Mouse (Mus musculus): ENCODE data around the gene Axl. TPM values are rescaled to one million over a fixed set of nuclear protein-coding genes. Genes with fewer than 3 reads are reported as not detected.
"Not testable (repeated sequence)": the region's sequence is repeated elsewhere in the genome, so short reads cannot be mapped to it uniquely, and the experiment has no call there.

The Axl gene
- polyA plus RNA-seq, 3 experiments from 2014 or later, result 18.6 to 32.5 (median 25.5) TPM

DNA sequence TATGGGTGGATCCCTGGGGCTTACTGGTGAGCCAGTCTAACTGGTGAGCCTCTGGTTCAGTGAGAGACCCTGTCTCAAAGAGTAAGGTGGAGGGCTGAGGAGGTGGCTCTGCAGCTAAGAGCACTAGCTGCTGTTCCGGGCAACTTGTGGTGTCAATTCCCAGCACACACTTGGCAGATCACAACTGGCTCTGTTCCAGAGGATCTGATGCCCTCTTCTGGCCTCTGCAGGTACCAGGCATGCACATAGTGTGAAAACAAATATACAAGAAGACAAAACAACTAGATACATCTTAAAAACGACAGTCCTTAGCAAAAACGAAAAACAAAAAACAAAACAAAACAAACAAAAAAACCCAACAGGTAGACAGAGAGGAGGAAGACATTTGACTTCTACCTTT is 5.2 kb upstream of the Axl start:
- no peak for ATAC-seq

DNA sequence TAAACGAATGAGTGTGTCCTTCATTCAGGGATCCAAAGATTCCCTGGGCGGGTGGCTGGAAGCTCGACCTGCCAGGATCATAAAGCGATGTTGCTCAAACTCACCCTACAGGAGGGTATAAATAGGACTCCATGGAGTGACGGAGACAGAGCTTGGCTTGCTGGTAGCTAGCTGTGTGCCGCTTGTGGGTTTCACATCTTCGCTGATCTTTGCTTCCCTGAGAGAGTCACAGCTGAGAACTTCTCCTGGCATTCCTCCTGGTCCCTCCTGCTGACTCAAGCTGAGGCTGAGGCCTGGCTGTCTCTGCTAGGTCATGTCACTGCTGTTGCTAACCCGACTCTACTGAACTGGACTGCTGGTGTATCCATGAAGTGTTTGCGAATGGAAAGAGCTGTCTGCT is 4.5 kb upstream of the Axl start:
- not testable (repeated sequence) for ATAC-seq

DNA sequence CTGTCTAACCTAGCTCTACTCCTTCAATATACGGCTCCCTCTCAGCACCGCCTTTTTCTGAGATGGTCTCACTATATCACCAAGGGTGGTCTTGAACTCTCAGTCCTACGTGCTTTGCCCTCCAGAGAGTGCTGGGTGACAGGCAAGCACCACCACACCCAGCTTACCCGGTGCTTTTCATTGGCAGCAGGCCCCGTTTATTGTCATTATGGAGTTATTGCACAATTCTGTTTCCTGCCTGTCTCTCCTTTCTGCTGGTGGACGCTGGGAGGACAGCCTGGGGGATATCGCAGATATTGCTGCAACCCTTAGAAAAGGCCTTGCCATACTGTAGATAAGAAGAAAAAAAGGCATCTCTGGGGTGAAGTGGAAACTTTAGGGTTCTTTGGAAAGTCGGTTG is 2.1 kb upstream of the Axl start:
- no peak for ATAC-seq

DNA sequence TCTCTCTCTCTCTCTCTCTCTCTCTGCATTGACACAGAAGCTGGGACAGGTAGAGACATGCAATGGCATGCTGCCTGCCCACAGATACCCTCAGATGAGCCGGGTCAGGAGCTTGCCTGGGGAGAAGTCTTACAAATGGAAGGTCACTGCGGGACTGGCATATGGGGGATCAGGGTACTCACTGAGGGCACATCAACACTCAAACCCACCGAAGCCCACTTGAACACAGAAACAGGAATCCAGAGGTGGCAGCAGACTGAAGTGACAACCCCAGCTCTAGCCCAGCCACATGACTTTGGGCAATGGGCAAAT is 580 bp upstream of the Axl start:
- no peak for ATAC-seq

DNA sequence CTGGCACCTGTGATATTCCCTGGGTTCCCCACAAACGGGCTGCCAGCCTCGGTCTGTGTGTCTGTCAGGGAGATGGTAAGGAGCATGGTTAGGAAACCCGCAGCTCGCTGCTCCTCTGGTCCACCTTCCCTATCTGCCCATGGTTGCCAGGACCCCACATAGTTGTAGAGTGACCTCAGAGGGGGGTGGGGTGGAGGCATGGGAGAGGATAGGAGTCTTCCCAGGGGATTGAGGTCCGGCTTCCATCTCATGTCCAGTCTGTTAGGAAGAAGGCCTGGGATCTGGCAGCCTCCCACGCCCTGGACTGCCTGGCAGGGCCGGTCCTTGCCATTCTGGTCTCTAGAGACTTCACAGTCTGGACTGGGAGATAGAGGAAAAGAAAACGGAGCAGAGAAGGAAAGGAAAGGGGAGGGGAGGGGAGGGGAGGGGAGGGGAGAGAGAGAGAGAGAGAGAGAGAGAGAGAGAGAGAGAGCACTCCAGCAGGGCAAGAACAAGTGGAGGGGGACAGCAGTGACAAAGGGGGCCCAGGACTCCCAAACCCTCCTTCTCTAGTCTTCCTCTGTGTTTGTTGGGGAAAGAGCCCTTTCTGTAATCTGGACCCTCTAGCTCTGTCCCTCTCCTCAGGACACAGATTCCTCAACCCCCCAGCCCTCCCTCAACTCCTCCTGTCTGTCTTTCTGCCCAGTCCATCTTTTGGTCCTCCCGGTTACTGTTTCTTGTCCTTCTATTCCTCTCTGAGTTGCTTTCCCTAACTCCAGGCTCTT is 867 bp downstream of the Axl start:
- ATAC-seq, result no peak

DNA sequence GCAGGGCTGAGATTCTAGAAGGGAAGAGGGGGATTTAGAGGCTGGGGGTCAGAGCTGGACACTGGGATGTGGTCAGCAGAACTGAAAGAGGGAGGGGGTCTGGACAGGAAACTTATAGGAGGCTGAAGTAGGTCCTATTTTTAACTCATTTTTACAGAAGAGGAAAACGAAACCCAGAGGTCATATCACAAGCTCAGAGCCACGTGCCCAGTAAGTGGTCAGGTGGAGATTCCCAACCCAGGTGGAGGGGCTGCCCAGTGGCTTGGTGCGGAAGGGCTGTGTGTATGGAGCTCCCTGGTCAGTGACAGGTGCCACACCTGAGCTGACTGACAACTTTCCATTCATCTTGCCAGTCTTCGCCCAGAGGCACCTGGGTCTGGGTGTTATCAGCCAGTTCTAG is 1.5 kb downstream of the Axl start:
- no peak for ATAC-seq

DNA sequence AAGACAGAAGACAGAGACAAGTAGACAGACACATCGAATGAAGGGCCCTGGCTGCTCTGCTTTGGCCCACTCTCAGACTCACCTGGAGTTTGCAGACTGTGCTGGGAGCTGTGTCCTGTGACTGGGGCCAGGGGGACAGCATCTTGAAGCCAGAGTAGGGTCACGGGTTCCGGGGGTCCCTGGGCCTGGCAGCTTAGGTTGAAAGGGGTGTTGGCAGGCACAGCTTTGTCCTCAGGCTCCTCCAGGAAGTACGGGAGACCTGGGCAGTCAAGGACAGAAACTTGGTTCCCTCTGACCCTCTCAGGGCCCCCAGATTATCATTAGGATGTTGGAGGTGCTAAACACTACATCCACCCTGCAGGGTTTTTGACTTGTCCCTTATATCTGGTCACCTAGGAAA is 2.8 kb downstream of the Axl start:
- ATAC-seq, result no peak

DNA sequence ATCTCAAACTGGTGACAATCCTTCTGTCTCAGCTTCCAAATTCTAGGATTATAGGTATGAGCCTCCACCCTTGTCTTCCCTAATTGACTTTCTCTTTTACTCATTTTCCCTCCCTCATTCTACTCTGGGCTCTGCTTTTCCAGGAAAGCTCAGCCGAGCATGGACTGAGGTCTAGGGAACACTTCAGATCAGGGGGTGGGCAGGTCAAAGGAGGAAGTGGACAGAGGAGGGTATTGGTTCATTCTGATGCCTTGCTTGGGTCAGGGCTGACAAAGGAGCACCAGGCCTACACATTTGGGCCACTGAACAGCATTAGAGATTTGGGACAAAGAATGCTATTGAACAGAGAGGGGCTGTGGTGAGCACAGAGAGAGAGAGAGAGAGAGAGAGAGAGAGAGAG is 3.7 kb downstream of the Axl start:
- ATAC-seq, result no peak

DNA sequence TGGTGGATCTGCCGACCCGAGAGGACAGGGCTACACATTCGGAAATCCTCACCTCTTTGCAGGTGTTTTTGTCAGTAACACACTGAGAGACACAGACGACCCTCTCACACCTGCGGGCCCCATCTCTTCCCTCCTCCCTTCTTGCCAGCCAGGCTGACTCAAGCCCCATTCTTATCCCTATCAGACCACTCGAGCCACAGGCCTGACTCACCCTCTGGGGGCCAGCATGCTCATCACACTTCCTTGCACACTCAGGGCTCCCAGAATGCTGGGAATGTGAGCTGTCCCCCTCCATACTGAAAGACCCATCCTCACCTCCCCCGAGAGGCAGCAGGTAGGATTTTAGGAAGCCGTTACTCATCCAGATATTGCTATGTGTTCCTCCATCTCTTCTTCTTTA is 4.8 kb downstream of the Axl start:
- ATAC-seq, result no peak

DNA sequence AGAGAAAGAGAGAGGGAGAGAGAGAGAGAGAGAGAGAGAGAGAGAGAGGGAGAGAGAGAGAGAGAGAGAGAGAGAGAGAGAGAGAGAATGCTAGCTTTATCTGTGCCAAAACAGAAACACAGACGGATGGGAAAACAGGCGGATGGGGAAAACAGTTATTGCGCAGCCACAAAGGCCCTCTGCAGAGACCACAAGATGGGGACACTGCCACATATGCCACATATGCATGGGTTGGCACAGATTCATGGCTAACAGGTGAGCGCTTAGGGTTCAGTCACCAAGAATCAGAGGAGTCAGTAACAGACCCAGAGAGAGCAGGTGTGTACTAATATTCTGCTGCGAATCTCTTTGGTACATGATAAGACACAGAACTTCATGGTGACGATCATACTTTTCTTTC is 5.8 kb downstream of the Axl start:
- no peak for ATAC-seq

DNA sequence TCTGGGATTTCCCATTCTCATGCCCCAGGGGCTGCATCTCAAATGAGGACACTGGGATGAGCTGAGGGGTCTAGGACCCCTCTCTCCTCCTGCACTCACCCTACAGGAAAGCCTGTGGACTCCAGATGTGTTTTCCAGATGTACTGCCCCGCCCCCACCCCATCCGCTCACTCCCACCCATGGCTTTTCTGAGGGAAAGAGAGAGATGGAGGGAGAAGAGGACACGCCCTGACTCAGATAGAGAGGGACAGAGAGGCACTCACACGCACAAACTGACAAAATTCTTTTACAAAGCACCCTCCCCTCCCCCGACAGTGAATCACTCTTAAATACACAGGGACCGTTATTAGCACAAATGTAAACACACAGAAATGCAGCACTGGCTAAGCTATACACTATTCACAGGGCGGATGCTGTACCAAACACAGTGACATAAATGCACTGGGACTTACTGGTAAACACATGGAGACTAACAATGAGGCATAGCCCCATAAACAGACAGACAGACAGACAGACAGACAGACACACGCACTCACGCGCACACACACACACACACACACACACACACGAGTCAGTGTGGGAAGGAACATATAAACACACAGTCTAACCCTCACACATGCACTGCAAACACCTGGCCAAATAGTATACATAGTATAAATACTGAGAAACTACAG is 6.4 kb downstream of the Axl start:
- peak; percentile 60 for ATAC-seq

DNA sequence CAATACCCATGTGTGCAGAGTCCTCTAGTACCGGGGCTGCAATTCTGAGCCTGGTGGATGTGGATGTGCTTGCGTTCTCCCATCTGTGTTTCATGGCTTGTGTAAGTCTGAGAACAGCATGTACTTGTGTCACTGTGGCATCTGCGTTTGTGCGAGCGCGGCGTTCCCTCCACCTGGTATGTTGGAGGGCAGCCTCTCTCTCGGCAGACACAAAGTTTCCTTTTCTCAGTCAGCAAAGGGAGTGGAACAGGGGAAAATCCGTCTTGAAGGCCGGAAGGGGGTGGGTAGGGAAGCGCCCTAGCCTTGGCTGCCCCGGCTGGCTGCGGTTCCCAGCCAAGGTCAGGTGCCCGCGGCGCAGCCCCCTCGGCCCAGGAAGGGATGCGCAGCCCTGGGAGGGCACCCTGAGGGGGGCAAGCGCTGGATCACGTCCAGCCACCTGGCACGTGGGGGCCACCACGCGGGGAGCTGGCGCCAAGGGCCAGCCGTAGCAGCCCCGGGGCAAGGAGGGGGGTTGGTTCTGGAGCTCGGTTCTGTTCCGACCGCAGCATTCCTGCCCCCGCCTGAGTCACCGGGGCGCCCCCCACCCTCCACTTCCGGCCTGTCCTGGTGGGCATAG is 7.1 kb downstream of the Axl start:
- ATAC-seq, result peak; percentile 75

DNA sequence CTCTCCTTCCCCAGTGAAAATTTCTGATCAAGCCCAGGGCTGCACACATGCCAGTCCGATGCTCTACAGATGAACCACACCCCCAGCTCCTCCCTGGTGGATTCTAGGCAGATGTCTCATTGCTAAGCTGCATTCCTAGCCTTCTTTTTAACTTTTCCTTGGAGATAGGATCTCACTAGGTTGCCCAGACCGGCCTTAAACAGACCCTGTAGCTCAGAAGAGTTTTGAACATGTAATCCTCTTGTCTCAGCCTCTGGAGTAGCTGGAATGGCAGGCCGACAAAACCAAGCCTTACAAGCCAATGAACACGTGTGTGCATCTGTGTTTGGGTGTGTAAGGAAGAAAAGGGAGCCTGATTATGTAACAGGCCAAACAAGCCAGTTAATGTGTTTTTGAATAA is 7.8 kb downstream of the Axl start:
- ATAC-seq, result no peak

DNA sequence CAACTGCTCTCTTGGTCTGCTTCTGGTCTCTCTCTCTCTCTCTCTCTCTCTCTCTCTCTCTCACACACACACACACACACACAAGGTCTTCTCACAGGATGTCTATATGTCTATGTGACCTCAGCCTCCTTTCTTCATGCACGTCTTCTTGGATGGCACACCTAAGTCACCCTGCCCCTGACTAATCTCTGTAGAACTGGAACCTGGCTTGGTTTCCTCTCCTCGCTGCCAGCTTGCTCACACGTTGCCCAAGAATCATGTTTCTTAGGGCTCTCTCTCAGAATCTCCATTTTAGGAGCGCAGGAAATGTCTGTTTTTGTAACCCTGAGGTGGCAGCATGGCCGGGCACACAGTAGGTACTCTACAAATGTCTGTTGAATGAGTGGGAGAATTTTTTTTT is 8.5 kb downstream of the Axl start:
- no peak for ATAC-seq

DNA sequence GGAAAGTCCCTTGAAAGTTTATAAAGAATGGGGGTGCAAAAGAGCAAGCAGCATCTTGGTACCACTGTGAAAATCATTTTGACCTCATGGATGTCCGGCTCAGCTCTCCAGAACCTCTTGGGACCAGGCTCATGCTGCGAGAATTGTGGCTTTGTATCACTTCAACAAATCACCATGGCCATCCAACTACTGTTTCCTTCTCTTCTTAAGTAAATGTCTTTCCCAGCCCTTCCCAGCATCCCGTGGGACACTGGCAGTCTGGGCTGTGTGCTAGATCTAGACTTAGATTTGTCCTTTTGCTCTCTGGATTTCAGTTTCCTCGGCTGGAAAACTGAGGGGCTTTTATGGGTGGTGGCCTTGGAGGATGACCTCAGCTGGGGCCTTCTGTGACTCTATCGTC is 20.3 kb downstream of the Axl start:
- ATAC-seq, result no peak

DNA sequence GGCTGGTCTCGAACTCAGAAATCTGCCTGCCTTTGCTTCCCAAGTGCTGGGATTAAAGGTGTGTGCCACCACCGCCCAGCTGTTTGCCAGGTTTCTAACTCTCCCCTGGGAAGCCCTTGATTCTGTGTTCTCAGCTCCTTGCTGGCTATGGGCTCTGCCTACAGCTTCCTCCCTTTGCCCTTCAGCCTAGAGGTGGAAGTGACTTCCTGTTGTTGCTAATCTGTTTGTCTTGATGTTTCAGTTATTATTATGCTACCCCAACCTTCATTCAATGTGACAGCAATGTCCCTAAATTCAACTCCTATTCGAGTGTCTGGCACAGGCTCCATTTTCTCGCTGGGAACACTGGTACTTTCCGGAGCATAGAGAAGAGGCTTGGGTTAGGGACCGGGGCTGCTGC is 22.4 kb downstream of the Axl start:
- peak; percentile 64 for ATAC-seq

DNA sequence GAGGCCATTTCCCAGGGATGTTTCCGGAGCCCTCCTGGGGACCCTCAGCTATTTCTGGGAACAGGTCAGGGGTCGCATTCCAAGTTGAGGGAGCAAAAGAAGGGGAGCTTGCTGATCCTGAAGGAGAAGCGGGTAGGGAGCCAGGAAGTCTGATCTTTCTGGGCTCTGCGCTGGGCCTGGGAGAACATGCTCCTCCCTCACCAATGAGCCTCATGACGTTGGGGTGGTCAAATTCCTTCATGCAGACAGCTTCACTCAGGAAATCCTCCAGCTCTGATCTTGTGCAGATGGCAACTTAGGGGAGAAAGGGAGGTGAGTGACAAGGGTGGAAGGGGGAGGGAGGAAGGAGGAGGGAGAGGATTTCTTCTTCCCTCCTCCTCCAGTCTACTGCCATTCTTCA is 24.3 kb downstream of the Axl start:
- ATAC-seq, result no peak

DNA sequence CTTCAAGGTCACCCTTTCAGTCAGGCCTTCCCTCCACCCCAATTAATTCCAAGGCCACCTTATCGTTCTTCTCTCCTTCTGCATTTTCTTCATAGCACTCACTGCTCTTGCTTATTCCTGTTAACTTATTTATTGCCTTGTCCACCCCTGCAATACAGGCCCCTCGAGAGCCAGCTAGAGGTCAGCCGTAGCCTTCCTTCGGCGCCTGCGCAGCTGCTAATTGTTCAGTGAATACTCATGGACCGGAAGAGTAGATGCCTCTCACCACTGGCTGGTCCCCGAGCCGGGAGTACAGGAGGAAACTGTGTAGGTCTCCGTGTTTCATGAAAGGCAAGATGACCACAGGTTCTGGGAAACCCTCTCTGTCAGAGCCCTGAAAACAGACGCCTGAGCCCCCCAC is 24.8 kb downstream of the Axl start:
- no peak for ATAC-seq

DNA sequence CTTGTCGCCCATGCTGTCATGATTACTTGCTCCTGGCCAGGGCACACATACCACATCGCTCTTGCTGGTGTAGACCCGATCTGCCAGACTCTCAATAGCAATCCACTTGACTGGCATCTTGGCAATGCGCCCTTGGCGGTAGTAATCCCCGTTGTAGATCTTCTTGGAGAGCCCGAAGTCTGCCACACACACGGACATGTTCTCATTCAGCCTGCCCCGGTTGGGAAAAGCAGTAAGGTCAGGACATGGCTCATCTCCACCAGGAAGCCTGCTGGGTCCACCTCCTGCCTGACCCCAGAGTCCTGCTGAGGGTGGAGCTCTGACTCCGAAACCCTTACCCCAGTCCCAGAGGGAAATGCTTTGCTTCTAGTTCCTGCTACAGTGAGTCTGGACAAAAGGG is 27.2 kb downstream of the Axl start:
- ATAC-seq, result no peak

DNA sequence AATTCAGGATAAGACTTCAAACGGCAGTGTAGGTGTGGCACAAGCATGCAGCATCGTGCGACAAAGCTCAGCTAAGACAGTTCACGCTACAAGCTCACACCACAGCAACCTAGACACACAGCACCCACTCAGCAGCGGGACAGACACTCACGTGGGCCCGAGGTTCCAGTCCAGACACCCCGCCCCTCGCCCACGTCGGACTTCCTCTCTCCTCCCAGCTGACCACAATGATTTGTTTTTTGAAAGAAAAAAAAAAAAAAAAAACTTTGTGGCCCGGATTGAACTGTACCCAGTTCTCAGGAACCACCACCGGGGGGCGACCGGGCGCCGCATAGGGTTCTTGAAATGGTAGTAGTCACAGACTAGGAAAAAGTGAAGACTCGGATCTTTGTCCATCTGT is 32.5 kb downstream of the Axl start:
- peak; percentile 52 for ATAC-seq

DNA sequence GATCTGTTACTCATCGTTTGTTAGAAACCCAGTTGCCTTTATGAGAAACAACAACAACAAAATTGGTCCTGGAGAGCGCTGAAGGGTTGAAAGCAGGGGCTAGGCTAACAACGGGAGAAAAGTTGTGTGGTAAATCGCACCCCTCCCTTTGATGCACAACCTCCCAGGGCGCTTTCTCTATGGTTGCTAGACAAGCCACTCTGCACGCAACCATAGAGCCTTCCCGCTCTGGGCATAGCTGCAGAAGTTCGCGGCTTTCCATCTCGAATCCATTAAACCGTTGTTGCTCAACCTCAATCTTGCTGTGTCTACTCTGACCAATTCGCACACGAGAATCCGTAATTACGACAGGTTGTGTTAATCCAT is 33.1 kb downstream of the Axl start:
- ATAC-seq, result peak; percentile 33

DNA sequence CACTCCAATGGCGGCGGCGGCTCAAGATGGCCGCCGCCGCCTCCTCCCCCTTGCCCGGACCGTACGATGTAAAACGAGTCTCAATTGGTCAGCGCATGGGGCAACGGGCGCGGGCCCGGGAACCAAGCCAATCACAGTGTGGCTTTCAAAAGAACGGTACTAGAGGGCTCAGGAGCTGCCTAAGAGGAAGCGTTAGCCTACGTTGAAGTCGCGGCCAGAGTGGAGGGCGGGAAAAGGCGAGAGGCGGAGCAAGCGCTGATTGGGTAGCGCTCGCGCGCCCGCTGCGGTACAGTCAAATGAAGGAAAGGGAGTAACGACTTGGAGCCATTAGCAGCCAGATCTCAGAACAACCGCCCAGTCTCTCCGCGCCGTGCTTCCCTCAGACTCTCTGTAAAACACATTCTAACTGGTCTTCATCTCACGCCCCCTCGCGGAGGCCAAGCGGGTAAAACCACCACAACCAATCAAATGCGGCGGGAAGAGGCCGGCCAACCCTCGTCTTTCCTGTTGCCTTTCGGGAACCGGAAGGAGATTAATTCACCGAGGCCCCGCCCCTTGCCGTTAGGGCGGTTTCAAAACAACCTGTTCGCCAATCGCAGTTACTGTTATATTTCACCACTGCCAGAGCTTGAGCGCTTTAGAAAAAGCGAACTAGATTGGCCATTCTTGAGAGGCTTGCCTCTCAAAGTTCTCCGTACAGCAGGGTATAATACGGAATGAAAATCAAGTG is 33.6 kb downstream of the Axl start, which contains the start of gene Hnrnpul1:
Gene Hnrnpul1 (minus strand): TSS at position 20 of the 730 bp plus-strand sequence.
- ATAC-seq, result peak; percentile 76

DNA sequence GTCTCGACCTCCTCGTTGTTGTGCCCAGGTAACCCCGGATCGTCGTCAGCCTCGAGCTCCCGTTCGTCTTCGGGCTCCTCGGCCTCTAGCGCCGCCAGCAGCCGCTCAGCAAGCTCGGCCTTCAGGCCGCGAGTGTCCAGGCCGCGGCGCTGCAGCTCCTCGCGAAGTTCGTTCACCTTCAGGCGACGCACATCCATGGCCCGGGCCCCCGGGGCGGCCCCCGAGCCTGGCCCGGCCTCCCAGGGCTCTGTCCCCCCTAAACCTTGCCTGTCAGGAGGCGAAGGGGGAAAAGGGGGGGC is 34.1 kb downstream of the Axl start:
- ATAC-seq, result no peak
